Mouse (Mus musculus): ENCODE results near the gene Ttll1. TPM values are rescaled to one million over a fixed set of nuclear protein-coding genes. Genes with fewer than 3 reads are reported as not detected.

The Ttll1 gene
- polyA plus RNA-seq, 1 experiment from 2014 or later: 57.0 TPM

DNA sequence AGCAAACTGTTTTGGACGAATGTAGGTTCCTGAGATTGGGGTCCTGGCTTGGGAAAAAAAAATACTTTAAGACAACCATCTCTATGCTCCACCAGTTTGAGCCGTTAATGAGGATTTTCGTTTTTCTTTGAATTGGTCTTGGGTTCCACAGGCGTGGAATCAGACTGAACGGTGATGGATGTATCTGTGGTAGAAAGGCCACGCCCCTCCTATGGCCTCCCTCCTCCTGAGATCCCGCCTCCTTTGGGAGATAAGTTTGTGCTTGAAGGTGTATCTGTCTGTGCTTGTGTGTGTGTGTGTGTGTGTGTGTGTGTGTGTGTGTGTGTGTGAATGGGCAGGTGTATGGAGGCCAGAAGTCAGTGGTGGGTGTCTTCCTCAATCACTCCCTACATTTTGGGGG, 21.9 kb upstream of the Ttll1 start:
- 75% methylated on average over 7 of the region's 7 CpGs for WGBS
- Histone ChIP-seq H3K4me1 (no peaks in the 10 kb centered on the region), H3K4me3 (replicated peaks) (no peak overlapping the region), H3K27me3 (peaks cover 27% of the 10 kb centered on the region), H3K27ac (no peak overlapping the region), H3K9ac (no peak overlapping the region), H3K9me3 (no peaks in the 10 kb centered on the region), H3K4me2 (no peak overlapping the region), H3K36me3 (replicated peaks) (no peaks in the 10 kb centered on the region)
- no peak for ATAC-seq (ENCODE audit: low FRiP score)

DNA sequence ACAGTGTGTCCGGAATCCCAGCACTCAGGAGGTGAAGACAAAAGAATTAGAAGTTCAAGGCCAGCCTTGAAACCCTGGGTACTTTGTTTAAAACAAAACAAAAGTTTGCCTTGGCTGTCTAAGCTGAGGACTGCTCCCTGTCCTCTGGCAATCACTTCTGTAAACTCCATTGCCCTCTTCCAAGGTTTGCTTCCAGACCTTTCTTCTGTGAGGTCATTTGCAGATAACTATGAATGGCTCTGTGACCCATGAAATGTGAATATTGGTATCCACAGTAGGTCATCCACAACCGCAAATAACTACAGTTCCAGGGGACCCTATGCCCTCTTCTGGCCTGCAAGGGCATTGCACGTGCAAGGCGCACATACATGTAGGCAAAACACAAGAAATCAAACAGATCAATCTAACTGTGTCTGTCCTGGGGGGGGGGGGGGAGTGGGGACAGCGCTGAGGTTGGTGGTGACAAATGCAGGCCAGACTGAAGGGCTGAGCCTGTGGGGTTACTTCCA, 21.3 kb upstream of the Ttll1 start:
- Histone ChIP-seq H3K27ac (no peak overlapping the region), H3K27me3 (peaks cover 33% of the 10 kb centered on the region), H3K9ac (no peak overlapping the region), H3K9me3 (no peaks in the 10 kb centered on the region), H3K4me1 (peaks cover 4% of the 10 kb centered on the region), H3K36me3 (replicated peaks) (no peaks in the 10 kb centered on the region), H3K4me2 (no peak overlapping the region), H3K4me3 (replicated peaks) (no peak overlapping the region)
- 85% methylated on average over 4 of the region's 5 CpGs for whole genome bisulfite sequencing
- no peak for ATAC-seq (ENCODE audit: low FRiP score)

DNA sequence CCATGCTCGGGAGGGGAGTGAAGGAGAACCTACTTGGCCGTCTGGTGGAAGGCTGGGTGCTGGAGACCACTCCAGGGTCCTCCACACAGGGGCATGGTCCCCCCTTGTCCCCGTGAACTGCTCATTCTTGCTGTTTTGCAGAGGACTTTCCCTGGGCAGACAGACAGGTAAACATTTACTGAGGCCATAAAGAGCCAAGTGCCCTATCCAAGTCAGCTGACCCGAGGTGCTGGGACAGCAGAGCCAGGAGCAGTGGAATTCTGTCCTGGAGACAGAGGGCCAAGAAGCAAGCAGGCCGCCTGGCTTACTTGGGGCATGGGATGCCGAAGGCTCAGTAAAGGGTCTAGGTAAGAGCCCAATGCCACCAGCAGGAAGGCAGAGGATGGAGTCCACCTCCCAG, 20.0 kb upstream of the Ttll1 start:
- WGBS: 84% methylated on average over 6 of the region's 6 CpGs
- no peak overlapping the region for H3K27ac ChIP-seq

DNA sequence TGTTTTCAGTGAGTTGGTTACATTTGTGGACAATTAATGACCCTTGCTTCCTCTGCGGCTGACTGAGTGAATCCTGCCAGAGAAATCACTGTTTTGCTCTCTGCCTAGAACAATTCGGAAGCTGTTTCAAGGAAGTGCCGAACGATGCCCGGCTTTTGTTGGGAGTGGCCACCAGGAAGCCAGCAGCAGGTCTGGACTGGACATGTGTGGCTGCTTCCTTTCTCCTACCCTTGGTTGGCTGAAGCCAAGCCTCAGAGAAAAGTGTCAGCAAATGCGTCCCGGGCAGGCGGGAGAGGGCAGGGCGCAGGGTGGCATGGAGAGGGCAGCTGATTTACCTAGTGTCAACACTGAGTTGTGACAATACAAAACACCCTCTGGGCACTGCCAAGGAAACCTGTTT, 19.5 kb upstream of the Ttll1 start:
- Histone ChIP-seq H3K9me3 (no peaks in the 10 kb centered on the region), H3K27me3 (peaks cover 50% of the 10 kb centered on the region), H3K4me3 (replicated peaks) (no peak overlapping the region), H3K9ac (no peak overlapping the region), H3K4me1 (peaks cover 14% of the 10 kb centered on the region), H3K4me2 (no peak overlapping the region), H3K27ac (no peak overlapping the region), H3K36me3 (replicated peaks) (no peaks in the 10 kb centered on the region)
- WGBS: 89% methylated on average over 9 of the region's 9 CpGs
- no peak for ATAC-seq (ENCODE audit: low FRiP score)

More for the DNA sequence above, 20.0 kb upstream of the Ttll1 start:
- H3K4me3 ChIP-seq (replicated peaks): no peak overlapping the region
- H3K4me2 ChIP-seq: no peak overlapping the region
- peaks cover 13% of the 10 kb centered on the region for H3K4me1 ChIP-seq
- peaks cover 46% of the 10 kb centered on the region for H3K27me3 ChIP-seq
- no peak overlapping the region for H3K9ac ChIP-seq
- no peaks in the 10 kb centered on the region for H3K9me3 ChIP-seq
- H3K36me3 ChIP-seq (replicated peaks): no peaks in the 10 kb centered on the region
- no peak for ATAC-seq (ENCODE audit: low FRiP score)

DNA sequence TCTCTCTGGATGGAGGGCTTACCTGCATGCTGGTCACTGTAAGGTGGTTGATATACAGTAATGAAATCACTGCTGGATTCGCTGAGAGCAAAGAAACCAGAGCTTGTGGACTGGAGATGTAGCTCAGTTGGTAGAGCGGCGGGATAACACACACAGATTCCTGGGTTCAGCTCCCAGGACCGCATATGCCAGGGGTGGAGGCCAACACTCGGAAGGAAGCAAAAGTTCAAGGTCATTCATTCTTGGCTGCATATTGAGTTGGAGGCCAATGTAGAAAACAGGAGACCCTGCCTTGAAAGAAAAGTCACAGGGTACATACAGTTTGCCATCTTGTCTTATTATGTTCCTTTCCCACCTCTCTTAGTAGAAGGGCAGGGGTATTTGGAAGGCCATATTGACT, 19.1 kb upstream of the Ttll1 start:
- Histone ChIP-seq H3K4me1 (peaks cover 14% of the 10 kb centered on the region), H3K27ac (no peak overlapping the region), H3K4me2 (no peak overlapping the region), H3K9ac (no peak overlapping the region), H3K36me3 (replicated peaks) (no peaks in the 10 kb centered on the region), H3K4me3 (replicated peaks) (no peak overlapping the region), H3K27me3 (peaks cover 55% of the 10 kb centered on the region), H3K9me3 (no peaks in the 10 kb centered on the region)
- WGBS: 87% methylated on average over 5 of the region's 5 CpGs
- ATAC-seq (ENCODE audit: low FRiP score): no peak

DNA sequence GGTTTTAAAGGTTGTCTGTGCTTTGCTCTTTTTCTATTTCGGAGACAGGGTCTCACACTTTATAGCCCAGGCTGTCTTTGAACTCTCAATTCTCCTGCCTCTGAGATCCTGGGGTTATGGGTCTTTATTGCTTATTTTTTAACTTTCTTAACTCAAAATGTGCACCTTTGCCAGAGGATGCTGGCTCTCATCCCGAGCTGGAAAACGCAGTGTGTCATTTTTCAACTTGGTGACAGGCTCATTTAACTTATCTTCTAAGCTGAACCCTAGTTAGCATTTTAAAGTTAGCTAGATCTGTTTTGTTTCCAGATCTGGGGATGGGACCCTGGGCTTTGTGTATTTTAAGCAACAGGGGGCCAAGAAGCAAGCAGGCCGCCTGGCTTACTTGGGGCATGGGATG, 18.2 kb upstream of the Ttll1 start:
- no peak overlapping the region for H3K4me2 ChIP-seq
- H3K27me3 ChIP-seq: peaks cover 60% of the 10 kb centered on the region
- no peak for ATAC-seq (ENCODE audit: low FRiP score)
- H3K4me1 ChIP-seq: peaks cover 14% of the 10 kb centered on the region
- H3K9me3 ChIP-seq: no peaks in the 10 kb centered on the region
- H3K9ac ChIP-seq: no peak overlapping the region
- H3K27ac ChIP-seq: no peak overlapping the region
- 81% methylated on average over 4 of the region's 4 CpGs for WGBS
- no peaks in the 10 kb centered on the region for H3K36me3 ChIP-seq (replicated peaks)
- no peak overlapping the region for H3K4me3 ChIP-seq (replicated peaks)

DNA sequence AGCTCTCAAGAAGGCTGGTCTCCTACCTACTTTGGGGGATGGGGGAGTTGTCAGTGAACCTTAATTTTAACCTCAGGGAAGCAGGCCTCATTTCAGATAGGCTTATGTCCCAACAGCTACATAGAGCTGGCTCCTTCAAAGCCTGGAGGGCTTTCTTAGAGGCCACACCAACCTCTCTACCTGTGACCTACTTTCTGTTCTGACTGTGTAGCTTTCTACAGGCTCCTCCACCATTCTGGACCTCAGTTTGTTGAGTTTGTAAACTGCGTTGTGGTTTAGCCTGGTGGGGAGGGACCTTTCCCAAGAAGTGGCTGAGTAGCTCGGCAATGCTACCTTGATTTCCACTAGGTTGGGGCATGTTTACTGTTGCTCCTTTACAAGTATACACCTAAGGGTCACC, 17.1 kb upstream of the Ttll1 start:
- Histone ChIP-seq H3K36me3 (replicated peaks) (no peaks in the 10 kb centered on the region), H3K27me3 (peaks cover 60% of the 10 kb centered on the region), H3K4me3 (replicated peaks) (peak overlapping the region; percentile 53; the same call in 1 of the 2 replicates), H3K9me3 (no peaks in the 10 kb centered on the region), H3K9ac (no peak overlapping the region), H3K27ac (no peak overlapping the region), H3K4me2 (peak overlapping the region; percentile 96), H3K4me1 (peaks cover 22% of the 10 kb centered on the region)
- no peak for ATAC-seq (ENCODE audit: low FRiP score)
- whole genome bisulfite sequencing: 68% methylated on average over 2 of the region's 2 CpGs

DNA sequence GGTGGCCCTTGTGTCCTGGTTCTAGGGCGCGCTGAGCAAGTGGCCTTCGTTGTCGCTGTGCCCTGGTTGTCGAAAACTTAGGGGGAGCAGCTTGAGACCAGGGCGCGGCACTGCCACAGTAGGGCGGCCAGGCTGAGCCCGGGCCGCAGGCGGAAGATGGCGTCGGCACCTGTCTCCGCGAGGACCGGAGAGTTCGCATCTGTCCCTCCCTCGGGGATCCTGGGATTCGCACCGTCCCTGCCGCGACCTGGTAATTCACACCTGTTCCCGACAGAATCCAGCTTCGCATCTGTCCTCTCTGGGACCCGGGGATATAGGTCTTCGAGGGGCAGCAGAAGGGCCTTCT, 16.4 kb upstream of the Ttll1 start:
- no peak for ATAC-seq (ENCODE audit: low FRiP score)
- Histone ChIP-seq H3K4me3 (replicated peaks) (peak overlapping the region; percentile 53), H3K4me1 (peaks cover 22% of the 10 kb centered on the region), H3K36me3 (replicated peaks) (no peaks in the 10 kb centered on the region), H3K27ac (no peak overlapping the region), H3K4me2 (peak overlapping the region; percentile 96), H3K9ac (peak overlapping the region; percentile 51), H3K27me3 (peaks cover 60% of the 10 kb centered on the region), H3K9me3 (no peaks in the 10 kb centered on the region)
- WGBS: under 1% methylated on average over 26 of the region's 26 CpGs

DNA sequence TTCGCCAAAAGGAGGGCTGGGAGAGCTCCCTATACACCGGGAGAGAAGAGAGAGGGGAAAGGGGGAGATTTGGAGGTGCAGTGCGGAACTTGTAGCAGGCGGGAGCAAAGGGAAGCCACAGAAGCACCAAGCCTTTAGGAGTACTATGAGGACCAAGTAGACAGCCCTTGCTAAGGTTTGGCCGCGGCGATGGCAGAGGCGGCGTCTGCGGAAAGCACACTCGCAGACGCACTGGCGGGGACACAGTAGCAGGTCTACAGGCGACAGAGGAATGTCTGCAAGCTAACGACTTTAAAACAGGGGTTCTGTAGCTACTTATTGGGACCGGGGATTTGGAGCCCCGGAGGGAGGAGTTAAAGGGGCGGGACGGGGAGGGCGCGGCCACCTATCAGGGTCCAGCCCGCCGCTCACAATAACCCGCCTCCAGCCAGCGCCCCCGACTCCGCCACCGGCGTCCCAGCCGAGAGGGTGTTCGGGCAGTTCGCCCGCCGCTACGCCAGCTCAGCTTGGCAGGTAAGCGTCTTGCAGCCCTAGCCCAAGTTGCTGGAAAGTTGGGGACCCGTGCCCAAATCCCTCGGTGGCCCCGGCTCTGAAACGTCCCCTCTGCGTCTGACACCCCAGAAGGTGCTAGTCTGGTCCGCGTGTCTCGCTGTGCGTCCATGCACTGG, 15.9 kb upstream of the Ttll1 start, which contains the start of gene Bik:
TSS of gene Bik (plus strand) at position 439 of the 668 bp plus-strand sequence.
- Histone ChIP-seq H3K9me3 (no peaks in the 10 kb centered on the region), H3K9ac (peak within 1 kb of the TSS; percentile 51), H3K36me3 (replicated peaks) (no peaks in the 10 kb centered on the region), H3K4me1 (peaks cover 22% of the 10 kb centered on the region), H3K4me3 (replicated peaks) (peak within 1 kb of the TSS; percentile 53), H3K27ac (no peak within 1 kb of the TSS), H3K4me2 (peak within 1 kb of the TSS; percentile 96), H3K27me3 (peaks cover 60% of the 10 kb centered on the region)
- under 1% methylated on average over 45 of the region's 45 CpGs for WGBS
- ATAC-seq (ENCODE audit: low FRiP score): peak; percentile 65; the same call in 1 of the 2 replicates

DNA sequence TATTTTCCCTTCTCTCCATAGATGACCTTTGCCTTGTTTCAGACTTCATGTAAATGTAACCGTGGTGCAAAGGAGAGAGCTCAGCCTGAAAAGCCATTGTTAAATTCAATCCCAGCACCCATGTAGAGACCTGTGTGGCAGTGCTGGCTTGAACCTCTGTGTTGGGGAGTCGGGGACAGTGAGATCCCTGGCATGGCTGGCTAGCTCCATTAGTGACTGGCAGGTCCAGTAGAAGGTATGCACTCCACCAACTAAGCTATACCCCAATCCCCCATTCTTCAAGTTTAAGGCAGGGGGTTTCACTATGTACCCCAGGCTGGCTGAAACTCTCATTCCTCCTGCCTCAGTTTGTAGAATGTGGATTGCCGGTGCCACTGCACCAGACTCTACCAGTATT, 13.6 kb upstream of the Ttll1 start:
- H3K36me3 ChIP-seq (replicated peaks): no peaks in the 10 kb centered on the region
- H3K4me2 ChIP-seq: no peak overlapping the region
- H3K4me3 ChIP-seq (replicated peaks): no peak overlapping the region
- WGBS: 80% methylated on average over 3 of the region's 3 CpGs
- H3K27me3 ChIP-seq: peaks cover 49% of the 10 kb centered on the region
- no peak for ATAC-seq (ENCODE audit: low FRiP score)
- no peak overlapping the region for H3K27ac ChIP-seq
- peaks cover 22% of the 10 kb centered on the region for H3K4me1 ChIP-seq
- no peaks in the 10 kb centered on the region for H3K9me3 ChIP-seq
- H3K9ac ChIP-seq: no peak overlapping the region

DNA sequence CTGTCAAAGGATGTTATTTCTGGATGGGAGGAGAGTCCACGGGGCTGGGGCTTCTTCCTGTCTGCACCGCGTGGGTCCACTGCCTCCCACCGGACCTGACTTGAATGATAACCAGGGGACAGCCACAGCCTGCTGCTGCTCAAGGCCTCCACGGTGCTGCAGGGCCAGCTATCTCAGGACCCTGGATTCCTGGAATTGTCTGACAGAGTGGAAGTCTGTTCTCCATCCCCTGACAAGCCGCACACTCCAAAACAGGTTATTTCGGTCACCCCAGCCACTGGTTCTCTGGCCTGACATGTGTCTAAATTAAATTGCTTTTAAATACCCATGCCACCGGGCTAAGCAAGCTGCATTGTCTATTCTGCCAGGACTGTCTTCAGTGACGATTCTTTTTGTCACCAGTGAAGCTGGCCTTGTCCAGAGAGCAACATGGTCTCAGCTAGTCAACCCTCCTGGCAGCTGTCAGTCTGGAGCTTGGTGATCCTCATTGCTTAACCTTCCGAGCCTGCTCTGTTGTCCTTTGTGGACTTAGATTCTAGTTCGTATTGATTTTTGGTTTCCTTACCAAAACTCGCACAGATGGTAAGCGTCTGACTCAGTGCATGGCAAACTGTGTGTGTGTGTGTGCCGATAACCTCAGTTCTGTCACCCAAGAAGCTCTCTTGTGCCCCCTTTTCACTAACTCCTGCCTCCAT, 13.1 kb upstream of the Ttll1 start:
- peaks cover 22% of the 10 kb centered on the region for H3K4me1 ChIP-seq
- peaks cover 45% of the 10 kb centered on the region for H3K27me3 ChIP-seq
- no peak overlapping the region for H3K4me2 ChIP-seq
- 70% methylated on average over 14 of the region's 14 CpGs for WGBS
- 0 out of 2 replicates have a peak, but pooled peaks have one; percentile 20 for ATAC-seq (ENCODE audit: low FRiP score)
- H3K4me3 ChIP-seq (replicated peaks): no peak overlapping the region
- no peaks in the 10 kb centered on the region for H3K9me3 ChIP-seq
- no peaks in the 10 kb centered on the region for H3K36me3 ChIP-seq (replicated peaks)
- no peak overlapping the region for H3K9ac ChIP-seq
- no peak overlapping the region for H3K27ac ChIP-seq

DNA sequence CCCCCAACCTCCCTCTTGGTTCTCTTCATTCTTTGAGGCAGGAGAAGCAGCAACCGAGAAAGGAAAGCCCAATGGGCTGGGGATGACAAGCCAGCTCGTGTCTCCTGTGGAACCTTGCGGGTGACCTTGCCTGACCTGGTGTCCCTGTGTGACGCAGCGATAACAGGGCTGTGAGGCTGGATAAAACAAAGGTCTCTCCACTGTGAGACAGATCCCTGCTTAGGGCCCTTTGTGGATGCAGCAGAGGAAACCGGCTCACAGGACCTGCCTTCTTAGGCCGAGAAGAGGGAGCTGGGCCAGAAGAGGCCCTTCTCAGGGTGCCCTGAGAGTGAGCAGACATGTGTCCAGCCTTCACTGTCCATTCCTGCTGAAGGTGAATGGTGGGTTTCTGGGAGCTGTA, 12.5 kb upstream of the Ttll1 start:
- 23% methylated on average over 7 of the region's 7 CpGs for WGBS
- peaks cover 40% of the 10 kb centered on the region for H3K27me3 ChIP-seq
- H3K27ac ChIP-seq: no peak overlapping the region
- H3K4me2 ChIP-seq: no peak overlapping the region
- H3K9me3 ChIP-seq: no peaks in the 10 kb centered on the region
- ATAC-seq (ENCODE audit: low FRiP score): no peak
- no peaks in the 10 kb centered on the region for H3K36me3 ChIP-seq (replicated peaks)
- H3K9ac ChIP-seq: no peak overlapping the region
- no peak overlapping the region for H3K4me3 ChIP-seq (replicated peaks)
- peaks cover 26% of the 10 kb centered on the region for H3K4me1 ChIP-seq

All from forebrain, embryonic 12.5 days (tissue).